Mouse (Mus musculus) kidney, adult 2 months (tissue): ENCODE measurements around the gene Mapkapk2.

Experiments used
- CTCF ChIP-seq: fragments of 200-500 bp; conservative IDR thresholded peaks from 2 replicates; pipeline ENCODE4 v1.5.1; 2011; ENCODE audit warnings: low read depth, mild to moderate bottlenecking, control low read depth, low read length, moderate library complexity, mixed read lengths; ENCODE audit not compliant: insufficient read depth, insufficient read length
- POLR2A ChIP-seq: fragments of 200-500 bp; IDR thresholded peaks from one replicate; pipeline ENCODE4 v1.6.1; 2011; ENCODE audit warnings: low read depth, low read length, control low read depth

DNA sequence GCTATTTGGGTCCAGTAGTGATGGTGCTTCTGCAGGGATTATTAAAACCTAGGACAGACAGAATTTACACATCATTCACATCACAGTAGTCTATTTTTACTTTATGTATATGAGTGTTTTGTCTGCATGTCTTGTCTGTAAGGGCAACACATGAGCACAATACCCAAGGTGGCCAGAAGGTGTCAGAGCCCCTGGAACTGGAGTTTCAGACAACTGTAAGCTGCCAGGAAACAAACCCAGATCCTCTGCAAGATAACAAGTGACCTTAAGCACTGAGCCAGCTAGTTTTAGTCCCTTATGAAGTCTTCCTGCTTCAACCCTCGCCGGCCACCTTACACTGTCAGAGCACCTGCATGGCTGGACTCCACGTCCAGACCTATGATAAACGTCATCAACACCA, 17.9 kb downstream of the Mapkapk2 start:
- TF ChIP-seq CTCF (0 out of 2 replicates have a peak, but pooled peaks have one; percentile 18), POLR2A (no peak)
